Mouse (Mus musculus) ovary, postnatal 10 days (tissue): Measurements from ENCODE around the gene Lpcat2.

Source experiments
- DNase-seq: peaks from one replicate; pipeline ENCODE4 v3.0.0; 2022; ENCODE audit warnings: low spot score

Lpcat2 gene

GRCm38 (mm10) chr8:92855171-92855894 is at the start of gene Lpcat2:
Lpcat2 (plus strand) TSS chr8:92855339.
- DNase-seq = peak; percentile 49

- no peak for DNase-seq
Measured at GRCm38 (mm10) chr8:92812773-92813172, 42.4 kb upstream of the Lpcat2 start.

- DNase-seq = no peak
Measured at GRCm38 (mm10) chr8:92815661-92816060, 39.5 kb upstream of the Lpcat2 start.

GRCm38 (mm10) chr8:92817928-92818818 is 37.0 kb upstream of the Lpcat2 start:
- DNase-seq = peak; percentile 68

GRCm38 (mm10) chr8:92821151-92821550 is 34.0 kb upstream of the Lpcat2 start:
- no peak for DNase-seq

GRCm38 (mm10) chr8:92822386-92822785 is 32.8 kb upstream of the Lpcat2 start:
- DNase-seq = no peak

- DNase-seq = no peak
Measured at GRCm38 (mm10) chr8:92825991-92826390, 29.1 kb upstream of the Lpcat2 start.

GRCm38 (mm10) chr8:92827243-92828034 is 27.7 kb upstream of the Lpcat2 start, which contains the start of gene Mmp2:
Mmp2 (plus strand) TSS chr8:92827291.
- no peak for DNase-seq

- no peak for DNase-seq
Measured at GRCm38 (mm10) chr8:92828251-92828743, 26.8 kb upstream of the Lpcat2 start.

GRCm38 (mm10) chr8:92834065-92834731 is 20.9 kb upstream of the Lpcat2 start:
- DNase-seq = no peak

- DNase-seq = no peak
Measured at GRCm38 (mm10) chr8:92834786-92835500, 20.2 kb upstream of the Lpcat2 start.

- no peak for DNase-seq
Measured at GRCm38 (mm10) chr8:92835901-92836300, 19.2 kb upstream of the Lpcat2 start.

GRCm38 (mm10) chr8:92838616-92839015 is 16.5 kb upstream of the Lpcat2 start:
- no peak for DNase-seq

- no peak for DNase-seq
Measured at GRCm38 (mm10) chr8:92839161-92839560, 16.0 kb upstream of the Lpcat2 start.

- no peak for DNase-seq
Measured at GRCm38 (mm10) chr8:92839876-92840275, 15.3 kb upstream of the Lpcat2 start.

GRCm38 (mm10) chr8:92846684-92847083 is 8.5 kb upstream of the Lpcat2 start:
- DNase-seq = no peak

GRCm38 (mm10) chr8:92847299-92847698 is 7.8 kb upstream of the Lpcat2 start:
- no peak for DNase-seq

GRCm38 (mm10) chr8:92849261-92849660 is 5.9 kb upstream of the Lpcat2 start:
- DNase-seq = no peak

GRCm38 (mm10) chr8:92850239-92850638 is 4.9 kb upstream of the Lpcat2 start:
- DNase-seq = peak; percentile 69

GRCm38 (mm10) chr8:92851381-92851780 is 3.8 kb upstream of the Lpcat2 start:
- DNase-seq = no peak
